Comparison of ENCODE assay signal across 8 mouse cellular contexts in genomic region chr5:103335916-103336688, GRCm38 (mm10).
DNase-seq lines count a peak whose midpoint lies in the region; ATAC-seq lines count a peak whose summit lies in the region.

No protein-coding gene starts in this region.

- no peak overlapping the region for H3K27ac ChIP-seq in heart, embryonic 14.5 days (replicated peaks in 1 of 2; ENCODE audit: control insufficient read depth in 1 of 2, insufficient read depth in 1 of 2, low read depth in 2 of 2, low read length in 2 of 2)
- H3K27ac ChIP-seq in hindbrain, embryonic 12.5 days = peak overlapping the region; percentile 75
- H3K27ac ChIP-seq in midbrain, embryonic 11.5 days (ENCODE audit: low read depth, low read length) = peak overlapping the region; percentile 31; the same call in 1 of the 2 replicates

- no peaks in the 10 kb centered on the region for H3K9me3 ChIP-seq in heart, embryonic 14.5 days (ENCODE audit: control insufficient read depth, low read length)
- H3K9me3 ChIP-seq in hindbrain, embryonic 12.5 days (replicated peaks) = no peaks in the 10 kb centered on the region
- no peaks in the 10 kb centered on the region for H3K9me3 ChIP-seq in midbrain, embryonic 11.5 days (ENCODE audit: control insufficient read depth, low read length)

- H3K4me3 ChIP-seq in heart, embryonic 14.5 days (ENCODE audit: control insufficient read depth in 1 of 2, insufficient read depth in 1 of 2, low read depth in 1 of 2, low read length in 2 of 2) = peak overlapping the region; percentile 7 to 16
- no peak overlapping the region for H3K4me3 ChIP-seq in hindbrain, embryonic 12.5 days
- H3K4me3 ChIP-seq in midbrain, embryonic 11.5 days (ENCODE audit: low read depth, low read length) = no peak overlapping the region

- ATAC-seq in heart, embryonic 14.5 days (ENCODE audit: insufficient number of reproducible peaks, insufficient read depth, low FRiP score, low read depth) = no peak
- ATAC-seq in hindbrain, embryonic 12.5 days (ENCODE audit: low FRiP score) = peak; percentile 65
- peak; percentile 68 for ATAC-seq in midbrain, embryonic 11.5 days (ENCODE audit: low FRiP score)

- DNase-seq in heart, adult 8-10 months (ENCODE audit: low spot score) = no peak
- peak; percentile 84 for DNase-seq in embryo, embryonic 10.5 days (ENCODE audit: low spot score)
- DNase-seq in midbrain, embryonic 11.5 days (ENCODE audit: low spot score, missing footprints) = peak; percentile 91
- DNase-seq in adrenal gland, adult 8-10 months = no peak
- DNase-seq in thymus, adult 18-20 months = no peak
- DNase-seq in adrenal gland, postnatal 14 days = no peak

- 34% methylated on average over 12 of the region's 12 CpGs for WGBS in heart, embryonic 14.5 days
- WGBS in hindbrain, embryonic 12.5 days = 17% methylated on average over 12 of the region's 12 CpGs
- 17% methylated on average over 12 of the region's 12 CpGs for WGBS in midbrain, embryonic 11.5 days

- no peaks in the 10 kb centered on the region for H3K36me3 ChIP-seq in heart, embryonic 14.5 days (ENCODE audit: control insufficient read depth, insufficient read depth, low read length)
- no peaks in the 10 kb centered on the region for H3K36me3 ChIP-seq in hindbrain, embryonic 12.5 days
- H3K36me3 ChIP-seq in midbrain, embryonic 11.5 days (ENCODE audit: control insufficient read depth, insufficient read depth, low read length) = no peaks in the 10 kb centered on the region

- peak overlapping the region; percentile 54 for H3K4me2 ChIP-seq in heart, embryonic 14.5 days (ENCODE audit: low read length)
- H3K4me2 ChIP-seq in hindbrain, embryonic 12.5 days (replicated peaks) = peak overlapping the region; percentile 34
- H3K4me2 ChIP-seq in midbrain, embryonic 11.5 days = peak overlapping the region; percentile 37

- no peaks in the 10 kb centered on the region for H3K4me1 ChIP-seq in heart, embryonic 14.5 days (ENCODE audit: control insufficient read depth in 2 of 2, insufficient read depth in 2 of 2, low read length in 2 of 2)
- H3K4me1 ChIP-seq in hindbrain, embryonic 12.5 days = peaks cover 28% of the 10 kb centered on the region
- peaks cover 20% of the 10 kb centered on the region for H3K4me1 ChIP-seq in midbrain, embryonic 11.5 days (ENCODE audit: control insufficient read depth, insufficient read depth, low read length)

- H3K27me3 ChIP-seq in heart, embryonic 14.5 days (ENCODE audit: control insufficient read depth, insufficient read depth, low read length) = no peaks in the 10 kb centered on the region
- H3K27me3 ChIP-seq in hindbrain, embryonic 12.5 days = peaks cover 9% of the 10 kb centered on the region; the same call in 1 of the 2 replicates
- peaks cover 9% of the 10 kb centered on the region; the same call in 1 of the 2 replicates for H3K27me3 ChIP-seq in midbrain, embryonic 11.5 days (ENCODE audit: control insufficient read depth, insufficient read depth, low read length)

- H3K9ac ChIP-seq in heart, embryonic 14.5 days (ENCODE audit: low read length) = no peak overlapping the region
- no peak overlapping the region for H3K9ac ChIP-seq in hindbrain, embryonic 12.5 days
- H3K9ac ChIP-seq in midbrain, embryonic 11.5 days (ENCODE audit: low read length) = peak overlapping the region; percentile 3; the same call in 1 of the 2 replicates

Comparison
In these comparisons a context has a peak if more than half of its experiments do, and no peak if none do; other contexts are left out.
1. H3K27ac ChIP-seq: peak in hindbrain, embryonic 12.5 days (single experiment) and midbrain, embryonic 11.5 days (single experiment); none in heart, embryonic 14.5 days (0 of 2).
2. H3K4me3 ChIP-seq: peak in heart, embryonic 14.5 days (2 of 2); none in hindbrain, embryonic 12.5 days (single experiment) and midbrain, embryonic 11.5 days (single experiment).
3. DNase-seq: peak in embryo, embryonic 10.5 days (single experiment) and midbrain, embryonic 11.5 days (single experiment); none in heart, adult 8-10 months (single experiment), adrenal gland, adult 8-10 months (single experiment), thymus, adult 18-20 months (0 of 2) and adrenal gland, postnatal 14 days (single experiment).
4. Peak in every context shown above with its lines, with median percentiles within 50 percentile points of each other: H3K4me2 ChIP-seq.